In the genomic region with DNA sequence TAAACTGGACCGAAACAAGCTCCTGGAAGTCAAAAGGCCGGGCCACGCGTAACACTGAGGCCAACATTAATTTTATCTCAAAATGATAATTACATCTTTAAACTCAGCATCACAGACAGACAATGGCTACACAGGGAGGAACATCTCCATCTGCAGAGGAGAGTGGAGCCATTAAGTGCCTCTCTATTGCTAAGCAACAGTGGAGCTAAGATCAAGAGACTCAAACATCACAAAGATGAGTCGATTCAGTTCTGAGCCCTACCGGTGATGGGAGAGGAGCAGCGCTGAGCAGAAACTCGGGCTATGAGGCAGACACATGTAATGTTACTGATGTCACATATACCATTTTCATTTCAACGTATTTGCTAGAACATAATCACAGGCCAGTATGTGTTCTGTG, we compare ENCODE assay signal across 17 mouse cellular contexts.
DNase-seq lines count a peak whose midpoint lies in the region; ATAC-seq and TF ChIP-seq lines count a peak whose summit lies in the region.
"Had no signal": no experiment of that assay in that cellular context is flagged by ENCODE, and none has a peak within 500 bp of the region (broad histone marks: within the 10 kb centered on the region; RNA-seq: fewer than 3 reads in every experiment).

No protein-coding gene starts in this region.

- no peak for DNase-seq in hindbrain, embryonic 14.5 days (ENCODE audit: low spot score)
- DNase-seq in hindbrain, embryonic 10.5 days (ENCODE audit: low spot score): no peak
- DNase-seq in neural tube, embryonic 10.5 days (ENCODE audit: extremely low spot score, low spot score): no peak
- DNase-seq in hindbrain, postnatal 0 days (ENCODE audit: low spot score): peak; percentile 11
- no peak for DNase-seq in cerebellum, postnatal 36 days
- DNase-seq: cerebellum, adult 9-11 months; gastrocnemius, postnatal 36 days; lung, postnatal 4 days; right cerebral cortex, postnatal 4 days; thymus, postnatal 14 days had no signal

- no peak overlapping the region for H3K27ac ChIP-seq in hindbrain, embryonic 14.5 days
- no peak overlapping the region for H3K27ac ChIP-seq in hindbrain, embryonic 10.5 days
- no peak overlapping the region for H3K27ac ChIP-seq in neural tube, embryonic 14.5 days (ENCODE audit: low read depth, low read length)
- no peak overlapping the region for H3K27ac ChIP-seq in hindbrain, postnatal 0 days
- H3K27ac ChIP-seq: embryonic facial prominence, embryonic 13.5 days; heart, embryonic 10.5 days; liver, embryonic 14.5 days; lung, embryonic 15.5 days had no signal

- WGBS in hindbrain, embryonic 14.5 days: 85% methylated on average over 9 of the region's 9 CpGs
- 90% methylated on average over 9 of the region's 9 CpGs for WGBS in hindbrain, embryonic 10.5 days
- 85% methylated on average over 9 of the region's 9 CpGs for WGBS in neural tube, embryonic 14.5 days
- WGBS in hindbrain, postnatal 0 days: 76% methylated on average over 9 of the region's 9 CpGs

- ATAC-seq in hindbrain, embryonic 14.5 days (ENCODE audit: low FRiP score): peak; percentile 66
- ATAC-seq in neural tube, embryonic 14.5 days (ENCODE audit: low read depth): peak; percentile 71
- peak; percentile 57; the same call in 1 of the 2 replicates for ATAC-seq in hindbrain, postnatal 0 days
- no peak for ATAC-seq in granulocyte monocyte progenitor cell, adult 5-6 weeks (replicated peaks; ENCODE audit: poor library complexity, severe bottlenecking)
- ATAC-seq: inflammation-experienced regulatory T-cells, adult 6 months had no signal

- TF ChIP-seq CTCF in hindbrain, postnatal 0 days (IDR thresholded peaks at IDR 0.05; ENCODE audit: low read depth): no peak

- no peak overlapping the region for H3K9ac ChIP-seq in hindbrain, embryonic 14.5 days
- H3K9ac ChIP-seq in neural tube, embryonic 14.5 days (replicated peaks; ENCODE audit: low read depth, low read length): no peak overlapping the region
- H3K9ac ChIP-seq in hindbrain, postnatal 0 days (replicated peaks; ENCODE audit: low read length): no peak overlapping the region
- H3K9ac ChIP-seq: embryonic facial prominence, embryonic 13.5 days; liver, embryonic 14.5 days; lung, embryonic 15.5 days had no signal

- no peaks in the 10 kb centered on the region for H3K4me1 ChIP-seq in hindbrain, embryonic 14.5 days (replicated peaks; ENCODE audit: control insufficient read depth, insufficient read depth, low read length)
- no peaks in the 10 kb centered on the region for H3K4me1 ChIP-seq in hindbrain, embryonic 10.5 days (replicated peaks)
- no peaks in the 10 kb centered on the region for H3K4me1 ChIP-seq in neural tube, embryonic 14.5 days (ENCODE audit: control insufficient read depth, insufficient read depth, low read length)
- no peaks in the 10 kb centered on the region for H3K4me1 ChIP-seq in hindbrain, postnatal 0 days (ENCODE audit: insufficient read depth, low read length)
- H3K4me1 ChIP-seq: heart, embryonic 10.5 days; lung, embryonic 15.5 days had no signal

- H3K27me3 ChIP-seq in hindbrain, embryonic 14.5 days (ENCODE audit: control insufficient read depth, insufficient read depth, low read length): no peaks in the 10 kb centered on the region
- no peaks in the 10 kb centered on the region for H3K27me3 ChIP-seq in hindbrain, embryonic 10.5 days (ENCODE audit: insufficient read depth, poor library complexity, severe bottlenecking)
- H3K27me3 ChIP-seq in neural tube, embryonic 14.5 days (ENCODE audit: control insufficient read depth, insufficient read depth, low read length): no peaks in the 10 kb centered on the region
- no peaks in the 10 kb centered on the region for H3K27me3 ChIP-seq in hindbrain, postnatal 0 days (ENCODE audit: insufficient read depth, low read length)
- H3K27me3 ChIP-seq: embryonic facial prominence, embryonic 13.5 days; lung, embryonic 15.5 days had no signal

- H3K36me3 ChIP-seq in hindbrain, embryonic 14.5 days (replicated peaks; ENCODE audit: control insufficient read depth, insufficient read depth): no peaks in the 10 kb centered on the region
- no peaks in the 10 kb centered on the region for H3K36me3 ChIP-seq in hindbrain, embryonic 10.5 days
- no peaks in the 10 kb centered on the region for H3K36me3 ChIP-seq in neural tube, embryonic 14.5 days (ENCODE audit: control insufficient read depth, insufficient read depth, low read length)
- H3K36me3 ChIP-seq in hindbrain, postnatal 0 days (ENCODE audit: insufficient read depth, low read length): no peaks in the 10 kb centered on the region
- H3K36me3 ChIP-seq: embryonic facial prominence, embryonic 13.5 days; heart, embryonic 10.5 days; lung, embryonic 15.5 days had no signal

- H3K4me2 ChIP-seq in hindbrain, embryonic 14.5 days (replicated peaks): no peak overlapping the region
- H3K4me2 ChIP-seq in neural tube, embryonic 14.5 days (ENCODE audit: low read depth, low read length): no peak overlapping the region
- no peak overlapping the region for H3K4me2 ChIP-seq in hindbrain, postnatal 0 days (ENCODE audit: low read depth, low read length)
- H3K4me2 ChIP-seq: embryonic facial prominence, embryonic 13.5 days; lung, embryonic 15.5 days had no signal

- no peaks in the 10 kb centered on the region for H3K9me3 ChIP-seq in hindbrain, embryonic 14.5 days (ENCODE audit: control insufficient read depth, low read length)
- H3K9me3 ChIP-seq in hindbrain, embryonic 10.5 days: no peaks in the 10 kb centered on the region
- H3K9me3 ChIP-seq in neural tube, embryonic 14.5 days (ENCODE audit: control insufficient read depth, low read length): no peaks in the 10 kb centered on the region
- H3K9me3 ChIP-seq in hindbrain, postnatal 0 days (ENCODE audit: low read length): no peaks in the 10 kb centered on the region
- H3K9me3 ChIP-seq: embryonic facial prominence, embryonic 13.5 days; heart, embryonic 10.5 days; lung, embryonic 15.5 days had no signal

- H3K4me3 ChIP-seq in hindbrain, embryonic 14.5 days (replicated peaks; ENCODE audit: low read length): no peak overlapping the region
- no peak overlapping the region for H3K4me3 ChIP-seq in hindbrain, embryonic 10.5 days
- no peak overlapping the region for H3K4me3 ChIP-seq in neural tube, embryonic 14.5 days (ENCODE audit: low read depth, low read length)
- no peak overlapping the region for H3K4me3 ChIP-seq in hindbrain, postnatal 0 days (ENCODE audit: low read length)
- H3K4me3 ChIP-seq: embryonic facial prominence, embryonic 13.5 days; heart, embryonic 10.5 days; lung, embryonic 15.5 days had no signal
